Mouse (Mus musculus) v-Abl transformed pro-B cells (cell line): ENCODE data around the gene Rap1b.

Experiments
- in situ Hi-C, 2 experiments: fragments of 400-800 bp; cut with MboI; formaldehyde crosslinking; loops; one replicate each; pipeline ENCODE4 v1.15.1; 2025; ENCODE audit not compliant: unreplicated experiment in 2 of 2

Gene Rap1b

GRCm38 (mm10) chr10:117860361-117860760 lies 14.5 kb upstream of the Rap1b start:
- in situ Hi-C loops: no loop called here

GRCm38 (mm10) chr10:117859800-117860199 lies 14.0 kb upstream of the Rap1b start:
- in situ Hi-C loops: no loop called here

GRCm38 (mm10) chr10:117858241-117858640 lies 12.4 kb upstream of the Rap1b start:
- in situ Hi-C loops: no loop called here

GRCm38 (mm10) chr10:117856001-117856720 lies 10.3 kb upstream of the Rap1b start:
- in situ Hi-C loops: no loop called here

- in situ Hi-C loops: no loop called here
These were observed 6.9 kb upstream of the Rap1b start for GRCm38 (mm10) chr10:117852648-117853192.

GRCm38 (mm10) chr10:117848981-117849380 lies 3.1 kb upstream of the Rap1b start:
- in situ Hi-C loops: loop anchor here (5.0 to 25.0 kb wide), 3 partner anchors 103 to 1388 kb away; partner anchors contain the start of gene Cand1 (in 1 of the 2)

GRCm38 (mm10) chr10:117846796-117847195 lies 961 bp upstream of the Rap1b start:
- in situ Hi-C loops: loop anchor here (5.0 to 25.0 kb wide), 3 partner anchors 106 to 1391 kb away; partner anchors contain the start of gene Cand1 (in 1 of the 2)

- in situ Hi-C loops: loop anchor here (5.0 to 25.0 kb wide), 3 partner anchors 106 to 1391 kb away; partner anchors contain the start of gene Cand1 (in 1 of the 2)
These were observed 411 bp upstream of the Rap1b start for GRCm38 (mm10) chr10:117846260-117846632.

- in situ Hi-C loops: loop anchor here (5.0 to 25.0 kb wide), 3 partner anchors 107 to 1392 kb away; partner anchors contain the start of gene Cand1 (in 1 of the 2)
These were observed 846 bp downstream of the Rap1b start for GRCm38 (mm10) chr10:117844782-117845596.

GRCm38 (mm10) chr10:117844279-117844678 lies 1.6 kb downstream of the Rap1b start:
- in situ Hi-C loops: loop anchor here (10.0 to 25.0 kb wide), 2 partner anchors 261 to 1393 kb away; partner anchors contain the start of gene Cand1 (in 1 of the 2)

GRCm38 (mm10) chr10:117843690-117844089 lies 2.1 kb downstream of the Rap1b start:
- in situ Hi-C loops: loop anchor here (10.0 to 25.0 kb wide), 2 partner anchors 261 to 1394 kb away; partner anchors contain the start of gene Cand1 (in 1 of the 2)

GRCm38 (mm10) chr10:117841765-117842164 lies 4.1 kb downstream of the Rap1b start:
- in situ Hi-C loops: loop anchor here (10.0 to 25.0 kb wide), 2 partner anchors 263 to 1396 kb away; partner anchors contain the start of gene Cand1 (in 1 of the 2)

GRCm38 (mm10) chr10:117840431-117840995 lies 5.3 kb downstream of the Rap1b start:
- in situ Hi-C loops: loop anchor here (10.0 to 25.0 kb wide), 2 partner anchors 264 to 1397 kb away; partner anchors contain the start of gene Cand1 (in 1 of the 2)

- in situ Hi-C loops: loop anchor here (10.0 to 25.0 kb wide), 3 partner anchors 265 to 1398 kb away; partner anchors contain the start of gene Cand1 (in 1 of the 2)
These were observed 6.1 kb downstream of the Rap1b start for GRCm38 (mm10) chr10:117839737-117840136.

- in situ Hi-C loops: loop anchor here (10.0 to 25.0 kb wide), 2 partner anchors 1246 to 1398 kb away; partner anchors contain the start of gene Cand1 (in 1 of the 2)
These were observed 6.9 kb downstream of the Rap1b start for GRCm38 (mm10) chr10:117838924-117839323.

GRCm38 (mm10) chr10:117836354-117836753 lies 9.5 kb downstream of the Rap1b start:
- in situ Hi-C loops: loop anchor here (10.0 to 25.0 kb wide), 2 partner anchors 1248 to 1401 kb away; partner anchors contain the start of gene Cand1 (in 1 of the 2)

- in situ Hi-C loops: loop anchor here (10.0 to 25.0 kb wide), 2 partner anchors 1249 to 1402 kb away; partner anchors contain the start of gene Cand1 (in 1 of the 2)
These were observed 10.4 kb downstream of the Rap1b start for GRCm38 (mm10) chr10:117835453-117835852.

GRCm38 (mm10) chr10:117830797-117831196 lies 15.0 kb downstream of the Rap1b start:
- in situ Hi-C loops: loop anchor here (10.0 to 25.0 kb wide), 2 partner anchors 1254 to 1407 kb away; partner anchors contain the start of gene Cand1 (in 1 of the 2)

GRCm38 (mm10) chr10:117829472-117830155 lies 16.2 kb downstream of the Rap1b start:
- in situ Hi-C loops: loop anchor here (10.0 to 25.0 kb wide), 2 partner anchors 1255 to 1408 kb away; partner anchors contain the start of gene Cand1 (in 1 of the 2)
